Comparison of ENCODE assay signal across 31 mouse cellular contexts in genomic region chr10:119467976-119468375, GRCm38 (mm10). TPM values are rescaled to one million over a fixed set of nuclear protein-coding genes. Genes with fewer than 3 reads are reported as not detected.
"Had no signal": no experiment of that assay in that cellular context is flagged by ENCODE, and none has a peak within 500 bp of the region (broad histone marks: within the 10 kb centered on the region; RNA-seq: fewer than 3 reads in every experiment).

No protein-coding gene starts in this region.

- H3K4me3 ChIP-seq: heart, embryonic 12.5 days; heart, embryonic 13.5 days; heart, embryonic 15.5 days; hindbrain, embryonic 10.5 days; hindbrain, embryonic 12.5 days; hindbrain, embryonic 13.5 days; hindbrain, embryonic 15.5 days; intestine, embryonic 15.5 days; kidney, embryonic 15.5 days; layer of hippocampus, adult 2 months; left cerebral cortex, adult 2 months had no signal

- H3K27me3 ChIP-seq: heart, embryonic 12.5 days; heart, embryonic 13.5 days; heart, embryonic 15.5 days; hindbrain, embryonic 12.5 days; hindbrain, embryonic 13.5 days; hindbrain, embryonic 15.5 days; intestine, embryonic 15.5 days; kidney, embryonic 15.5 days had no signal

- H3K27ac ChIP-seq: heart, embryonic 13.5 days; heart, embryonic 15.5 days; hindbrain, embryonic 10.5 days; hindbrain, embryonic 12.5 days; hindbrain, embryonic 13.5 days; hindbrain, embryonic 14.5 days; hindbrain, embryonic 15.5 days; hindbrain, postnatal 0 days; intestine, embryonic 15.5 days; kidney, embryonic 15.5 days; kidney, postnatal 0 days; layer of hippocampus, adult 2 months; left cerebral cortex, adult 2 months had no signal

- DNase-seq: heart, postnatal 10 days; heart, postnatal 14 days; heart, postnatal 36 days; heart, postnatal 4 days; kidney, adult 11 months; kidney, adult 18-20 months; kidney, adult 2 months; kidney, adult 8-10 months; kidney, adult 9 months; kidney, postnatal 10 days; kidney, postnatal 14 days; kidney, postnatal 25 days; kidney, postnatal 36 days; kidney, postnatal 4 days; layer of hippocampus, adult 9-11 months; layer of hippocampus, postnatal 36 days had no signal

- H3K4me1 ChIP-seq: hindbrain, embryonic 10.5 days; hindbrain, embryonic 12.5 days; hindbrain, embryonic 13.5 days; hindbrain, embryonic 15.5 days; intestine, embryonic 15.5 days; kidney, embryonic 15.5 days had no signal

- H3K36me3 ChIP-seq: heart, embryonic 12.5 days; heart, embryonic 13.5 days; heart, embryonic 15.5 days; hindbrain, embryonic 12.5 days; hindbrain, embryonic 13.5 days; hindbrain, embryonic 15.5 days; intestine, embryonic 15.5 days; kidney, embryonic 15.5 days had no signal

- H3K9me3 ChIP-seq: heart, embryonic 13.5 days; heart, embryonic 15.5 days; hindbrain, embryonic 10.5 days; hindbrain, embryonic 12.5 days; hindbrain, embryonic 13.5 days; hindbrain, embryonic 15.5 days; intestine, embryonic 15.5 days; kidney, embryonic 15.5 days had no signal

RNA-seq across cellular contexts. Expression of gene Grip1, which starts 14.3 kb away (rescaled TPM):
- total RNA-seq: hematopoietic stem cell, adult 5-6 weeks had no signal
